In the genomic region with DNA sequence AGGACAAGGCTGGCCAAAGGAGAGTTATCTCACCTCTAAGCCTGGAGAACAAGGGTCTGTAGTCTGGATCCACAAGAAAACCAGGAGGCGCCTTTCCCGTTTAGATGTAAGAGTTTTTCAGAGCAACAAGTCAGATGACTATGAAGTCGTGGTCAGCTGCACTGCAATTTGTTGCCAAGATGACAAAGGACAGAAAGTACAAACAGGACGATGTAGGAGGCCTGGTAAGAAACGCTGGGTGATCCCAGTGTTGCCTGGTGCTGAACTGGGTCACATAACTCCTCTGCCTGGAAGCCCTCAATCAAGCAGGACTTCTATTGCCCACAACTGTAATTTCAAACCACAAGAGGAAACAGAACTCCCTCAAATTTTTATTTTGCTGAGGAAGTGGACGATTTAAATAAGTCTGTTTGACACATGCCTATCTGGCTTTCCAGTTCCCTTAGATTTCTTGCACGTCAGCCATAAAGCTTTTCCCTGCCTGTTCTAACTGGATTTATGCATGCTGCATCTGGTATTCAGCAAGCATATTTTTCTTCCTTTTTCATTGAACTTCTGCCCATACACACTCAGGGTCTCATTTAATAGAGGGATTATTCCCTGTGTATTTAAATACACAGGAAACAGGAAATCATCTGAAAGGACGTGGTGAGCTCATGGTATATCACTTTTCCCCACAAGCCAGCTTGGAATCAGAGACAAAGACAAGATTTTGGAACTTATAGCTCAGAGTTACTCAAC, we compare ENCODE assay signal across 19 mouse cellular contexts.
A peak's percentile ranks its signal among the peaks of the same experiment; 100 is the strongest.
DNase-seq lines count a peak whose midpoint lies in the region; ATAC-seq and TF ChIP-seq lines count a peak whose summit lies in the region.
"Had no signal": no experiment of that assay in that cellular context is flagged by ENCODE, and none has a peak within 500 bp of the region (broad histone marks: within the 10 kb centered on the region; RNA-seq: fewer than 3 reads in every experiment).

No protein-coding gene starts in this region.

- H3K4me1 ChIP-seq in bone marrow macrophage, adult 2 months (ENCODE audit: control insufficient read depth, insufficient read depth, low read length) = peaks cover 40% of the 10 kb centered on the region
- peaks cover 33% of the 10 kb centered on the region for H3K4me1 ChIP-seq in kidney, adult 2 months (ENCODE audit: control insufficient read depth, insufficient read depth, low read length)
- H3K4me1 ChIP-seq: stomach, embryonic 15.5 days had no signal

- in situ Hi-C loops in Patski (cut with MboI; ENCODE audit: low pct_unique_long_range_greater_than_20kb) = no loop called here

- H3K27ac ChIP-seq in bone marrow macrophage, adult 2 months (ENCODE audit: insufficient read depth, low read depth, low read length) = peak overlapping the region; percentile 84
- peak overlapping the region; percentile 69 for H3K27ac ChIP-seq in kidney, adult 2 months (ENCODE audit: insufficient read depth, low read depth, low read length)
- H3K27ac ChIP-seq: forebrain, embryonic 15.5 days; liver, embryonic 15.5 days; midbrain, embryonic 10.5 days; neural tube, embryonic 15.5 days; stomach, embryonic 15.5 days had no signal

- TF ChIP-seq CTCF in Patski (IDR thresholded peaks at IDR 0.05) = no peak
- TF ChIP-seq CTCF in bone marrow macrophage, adult 2 months (IDR thresholded peaks at IDR 0.05; ENCODE audit: low read depth, low read length) = no peak
- no peak for TF ChIP-seq CTCF in kidney, adult 2 months (conservative IDR thresholded peaks at IDR 0.05; ENCODE audit: insufficient read depth, insufficient read length, low read depth, low read length)

- POLR2A ChIA-PET in Patski (lab: Charles Lee) = no interaction called here

- H3K36me3 ChIP-seq in kidney, adult 2 months (ENCODE audit: control insufficient read depth, insufficient read depth, low read length) = no peaks in the 10 kb centered on the region
- H3K36me3 ChIP-seq: forebrain, embryonic 15.5 days; liver, embryonic 15.5 days; midbrain, embryonic 10.5 days; neural tube, embryonic 15.5 days; stomach, embryonic 15.5 days had no signal

- TF ChIP-seq POLR2A in bone marrow macrophage, adult 2 months (IDR thresholded peaks at IDR 0.05; ENCODE audit: borderline replicate concordance, low read depth, low read length) = no peak
- TF ChIP-seq POLR2A in kidney, adult 2 months (IDR thresholded peaks at IDR 0.05; ENCODE audit: low read depth, low read length) = no peak

- no peaks in the 10 kb centered on the region for H3K27me3 ChIP-seq in Patski
- no peaks in the 10 kb centered on the region for H3K27me3 ChIP-seq in kidney, adult 2 months (replicated peaks; ENCODE audit: control insufficient read depth, insufficient read depth, low read length)
- H3K27me3 ChIP-seq: forebrain, embryonic 15.5 days; liver, embryonic 15.5 days; neural tube, embryonic 15.5 days; stomach, embryonic 15.5 days had no signal

- ATAC-seq in Patski = peak; percentile 60
- ATAC-seq: CD4-positive, CD25-positive, alpha-beta regulatory T cell, adult 4 months; forebrain, embryonic 15.5 days had no signal

- DNase-seq in Patski (ENCODE audit: low read depth, low spot score) = no peak
- peak; percentile 77 for DNase-seq in kidney, adult 2 months
- peak; percentile 51 to 71 for DNase-seq in kidney, postnatal 25 days
- DNase-seq in retina, embryonic 14.5 days (ENCODE audit: low spot score) = no peak
- DNase-seq in thymus, postnatal 36 days = no peak
- no peak for DNase-seq in cerebellum, adult 9-11 months
- DNase-seq: adrenal gland, postnatal 10 days; cerebellum, postnatal 10 days; lung, postnatal 14 days; retina, postnatal 1 day; spleen, adult 18-20 months; thymus, postnatal 14 days had no signal

- 26% methylated on average over 8 of the region's 8 CpGs for WGBS in kidney, adult 2 months

- CTCF ChIA-PET in Patski (lab: Charles Lee) = no interaction called here

- H3K4me3 ChIP-seq in bone marrow macrophage, adult 2 months (ENCODE audit: insufficient read depth, low read length) = peak overlapping the region; percentile 12
- H3K4me3 ChIP-seq in kidney, adult 2 months (ENCODE audit: insufficient read depth, low read depth, low read length) = no peak overlapping the region
- H3K4me3 ChIP-seq: forebrain, embryonic 15.5 days; liver, embryonic 15.5 days; midbrain, embryonic 10.5 days; neural tube, embryonic 15.5 days; stomach, embryonic 15.5 days had no signal

Comparison
In these comparisons a context has a peak if more than half of its experiments do, and no peak if none do; other contexts are left out.
1. DNase-seq: peak in kidney, adult 2 months (single experiment) and kidney, postnatal 25 days (2 of 2); none in Patski (single experiment), retina, embryonic 14.5 days (single experiment), thymus, postnatal 36 days (0 of 2) and cerebellum, adult 9-11 months (single experiment).